Mouse (Mus musculus) neural tube, embryonic 13.5 days (tissue): ENCODE data around the gene Crim1. TPM values are rescaled to one million over a fixed set of nuclear protein-coding genes. Genes with fewer than 3 reads are reported as not detected.
A peak's percentile ranks its signal among the peaks of the same experiment; 100 is the strongest.

Source experiments
- ATAC-seq: fragments of 200-750 bp; cut with Nextera tagmentation; 2 replicates; pipeline ENCODE4 v1.8.0; 2017; ENCODE audit warnings: low read depth, mild to moderate bottlenecking, moderate TSS enrichment, moderate library complexity
- H3K27ac ChIP-seq: fragments of 300-500 bp; sonication (generic); replicated peaks from 2 replicates; pipeline ENCODE4 v1.5.1; 2015; ENCODE audit warnings: moderate library complexity, mild to moderate bottlenecking, inconsistent platforms
- H3K27me3 ChIP-seq: fragments of 300-500 bp; sonication (generic); 2 replicates; pipeline ENCODE4 v1.6.1; 2015; ENCODE audit warnings: mild to moderate bottlenecking, inconsistent platforms
- H3K36me3 ChIP-seq: fragments of 300-500 bp; sonication (generic); 2 replicates; pipeline ENCODE4 v1.6.1; 2015; ENCODE audit warnings: mild to moderate bottlenecking, inconsistent platforms
- H3K4me1 ChIP-seq: fragments of 300-500 bp; sonication (generic); replicated peaks from 2 replicates; pipeline ENCODE4 v1.6.1; 2015; ENCODE audit warnings: inconsistent platforms
- H3K4me2 ChIP-seq: fragments of 300-500 bp; sonication (generic); 2 replicates; pipeline ENCODE4 v1.6.1; 2015; ENCODE audit warnings: inconsistent platforms, mild to moderate bottlenecking, moderate library complexity
- H3K4me3 ChIP-seq: fragments of 300-500 bp; sonication (generic); 2 replicates; pipeline ENCODE4 v1.5.1; 2015; ENCODE audit warnings: mild to moderate bottlenecking, inconsistent platforms
- H3K9ac ChIP-seq: fragments of 300-500 bp; sonication (generic); 2 replicates; pipeline ENCODE4 v1.6.1; 2015; ENCODE audit warnings: moderate library complexity, mild to moderate bottlenecking, inconsistent platforms
- H3K9me3 ChIP-seq: fragments of 300-500 bp; sonication (generic); 2 replicates; pipeline ENCODE4 v1.6.1; 2016; ENCODE audit warnings: inconsistent platforms
- WGBS: fragments of 180-500 bp; shearing (Covaris S2); methylation state at CpG from one replicate; pipeline ENCODE4 v1.1.7; 2015; 5-methylcytosine and 5-hydroxymethylcytosine counted together
- polyA plus RNA-seq: library from polyadenylated mRNA; unstranded; fragments of >200 nt; fragmentation: Nextera tagmentation; extraction: Ambion mirVana; gene quantifications from 2 replicates; pipeline ENCODE4 v1.2.1, GENCODE M21; 2015

Crim1 gene
- polyA plus RNA-seq, 1 experiment from 2014 or later = 12.4 TPM

DNA sequence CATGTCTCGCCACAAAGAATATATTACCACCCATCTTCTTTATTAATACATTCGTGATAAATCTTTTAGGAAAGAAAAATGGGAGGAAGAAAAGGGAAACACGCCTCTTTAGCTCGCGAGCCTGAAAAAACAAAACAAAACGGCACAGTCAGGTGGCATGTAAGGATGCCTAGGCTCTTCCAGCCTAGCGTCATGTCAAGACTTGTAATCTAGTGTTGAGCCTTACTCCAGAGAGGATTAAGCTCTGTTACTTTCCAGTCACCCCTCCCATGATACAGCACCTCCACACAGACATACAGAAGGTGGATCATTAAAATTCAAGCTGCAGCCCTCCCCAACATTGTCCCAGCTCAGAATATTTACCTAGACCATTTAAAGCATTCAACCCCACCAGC is 820 bp upstream of the Crim1 start:
- Histone ChIP-seq H3K27ac (peak overlapping the region; percentile 95), H3K27me3 (peaks cover 4% of the 10 kb centered on the region; the same call in 1 of the 2 replicates), H3K36me3 (no peaks in the 10 kb centered on the region), H3K4me1 (peaks cover 43% of the 10 kb centered on the region), H3K9ac (peak overlapping the region; percentile 91), H3K4me3 (peak overlapping the region; percentile 92), H3K4me2 (peak overlapping the region; percentile 95), H3K9me3 (no peaks in the 10 kb centered on the region)
- WGBS = 4% methylated on average over 7 of the region's 7 CpGs
- peak; percentile 33; the same call in 1 of the 2 replicates for ATAC-seq

DNA sequence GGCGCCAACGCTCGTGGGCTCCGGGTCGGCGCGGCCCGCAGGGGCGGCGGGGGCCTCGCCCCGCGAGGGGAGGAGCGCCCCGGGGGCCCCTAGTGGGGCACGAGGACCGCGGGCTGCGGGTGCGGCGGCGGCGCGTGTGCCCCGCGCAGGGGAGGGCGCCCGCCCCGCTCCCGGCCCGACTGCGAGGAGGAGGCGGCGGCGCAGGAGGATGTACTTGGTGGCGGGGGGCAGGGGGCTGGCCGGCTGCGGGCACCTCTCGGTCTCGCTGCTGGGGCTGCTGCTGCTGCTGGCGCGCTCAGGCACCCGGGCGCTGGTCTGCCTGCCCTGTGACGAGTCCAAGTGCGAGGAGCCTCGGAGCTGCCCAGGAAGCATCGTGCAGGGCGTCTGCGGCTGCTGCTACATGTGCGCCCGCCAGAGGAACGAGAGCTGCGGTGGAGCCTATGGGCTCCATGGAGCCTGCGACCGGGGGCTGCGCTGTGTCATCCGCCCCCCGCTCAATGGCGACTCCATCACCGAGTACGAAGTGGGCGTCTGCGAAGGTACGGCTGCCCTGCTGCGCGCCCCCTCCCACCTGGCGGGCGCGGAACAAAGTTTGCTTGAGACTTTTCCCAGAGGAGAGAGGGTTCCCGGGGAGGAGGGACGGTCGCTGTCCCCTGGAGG is 643 bp downstream of the Crim1 start:
- peak overlapping the region; percentile 92 for H3K4me3 ChIP-seq
- H3K27ac ChIP-seq = peak overlapping the region; percentile 95
- peaks cover 57% of the 10 kb centered on the region for H3K4me1 ChIP-seq
- no peaks in the 10 kb centered on the region for H3K36me3 ChIP-seq
- H3K9me3 ChIP-seq = no peaks in the 10 kb centered on the region
- H3K27me3 ChIP-seq = peaks cover 4% of the 10 kb centered on the region; the same call in 1 of the 2 replicates
- peak overlapping the region; percentile 91 for H3K9ac ChIP-seq
- peak overlapping the region; percentile 95 for H3K4me2 ChIP-seq
- under 1% methylated on average over 67 of the region's 73 CpGs for WGBS
- peak; percentile 69 for ATAC-seq

DNA sequence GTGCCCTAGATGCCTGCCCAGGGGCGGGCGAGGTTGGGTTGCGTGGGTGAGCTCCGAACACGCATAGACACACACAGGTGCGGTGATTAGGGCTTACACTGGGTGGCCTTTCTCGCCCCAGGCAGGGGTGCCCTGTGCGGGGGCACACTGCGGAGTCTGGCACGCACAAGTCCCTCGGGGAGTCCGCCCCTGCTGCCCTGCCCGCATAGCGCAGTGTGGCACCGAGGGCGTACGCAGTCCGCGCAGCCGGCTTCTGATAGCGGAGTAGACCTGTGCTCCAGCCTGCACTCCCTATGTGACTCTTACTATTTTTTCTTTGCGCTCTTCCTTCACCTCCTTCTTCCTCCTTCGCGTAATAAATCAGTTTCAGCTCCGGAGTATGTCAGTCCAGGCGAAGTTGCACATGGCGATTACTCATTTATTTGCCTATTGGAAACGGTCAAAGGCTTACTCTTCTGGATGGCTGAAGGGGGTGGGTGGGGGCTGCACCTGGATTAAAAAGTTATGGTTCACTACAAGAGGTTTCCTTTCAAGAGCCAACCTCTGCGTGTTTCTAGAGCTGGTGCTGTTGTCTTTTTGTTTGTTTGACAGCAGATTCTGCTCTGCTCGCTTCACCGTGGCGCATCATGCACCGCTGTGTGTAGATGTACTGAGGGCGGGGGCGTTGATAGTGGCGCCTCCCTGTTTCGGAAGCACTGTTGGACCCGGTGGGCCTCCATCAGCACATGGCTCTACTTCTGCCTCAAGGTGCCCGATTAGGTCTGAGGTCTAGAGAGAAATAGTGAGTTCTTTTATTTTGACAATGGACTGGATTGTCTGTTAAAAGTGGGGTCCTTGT is 1.4 kb downstream of the Crim1 start:
- peak; percentile 64 for ATAC-seq
- Histone ChIP-seq H3K9me3 (no peaks in the 10 kb centered on the region), H3K27me3 (peaks cover 4% of the 10 kb centered on the region; the same call in 1 of the 2 replicates), H3K4me2 (peak overlapping the region; percentile 95), H3K4me3 (peak overlapping the region; percentile 92), H3K27ac (peak overlapping the region; percentile 95), H3K4me1 (peaks cover 65% of the 10 kb centered on the region), H3K36me3 (no peaks in the 10 kb centered on the region), H3K9ac (peak overlapping the region; percentile 91)
- under 1% methylated on average over 39 of the region's 39 CpGs for WGBS

DNA sequence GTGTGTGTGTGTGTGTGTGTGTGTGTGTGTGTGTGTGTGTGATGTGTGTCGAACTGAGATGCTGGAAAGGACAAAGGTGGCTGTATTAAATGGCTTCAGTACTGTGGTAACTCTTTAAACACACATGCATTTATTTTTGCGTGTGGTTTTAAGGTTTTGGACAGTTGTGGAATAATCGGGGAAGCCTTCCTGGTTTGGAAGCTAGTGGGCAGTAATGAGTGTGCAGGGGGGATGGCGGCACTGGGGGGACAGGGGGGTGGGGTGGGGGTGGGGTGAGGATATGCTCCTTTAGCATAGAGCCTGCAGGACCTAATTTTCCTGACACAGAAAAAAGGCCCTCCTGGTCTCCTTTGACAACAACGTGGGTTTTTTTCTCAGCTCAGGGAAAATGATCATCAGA is 2.2 kb downstream of the Crim1 start:
- peak overlapping the region; percentile 95 for H3K27ac ChIP-seq
- H3K36me3 ChIP-seq = no peaks in the 10 kb centered on the region
- WGBS = 5% methylated on average over 5 of the region's 5 CpGs
- H3K4me3 ChIP-seq = peak overlapping the region; percentile 92
- peaks cover 72% of the 10 kb centered on the region for H3K4me1 ChIP-seq
- H3K27me3 ChIP-seq = peaks cover 4% of the 10 kb centered on the region; the same call in 1 of the 2 replicates
- no peak for ATAC-seq
- H3K9me3 ChIP-seq = no peaks in the 10 kb centered on the region
- H3K9ac ChIP-seq = peak overlapping the region; percentile 91
- peak overlapping the region; percentile 95 for H3K4me2 ChIP-seq

DNA sequence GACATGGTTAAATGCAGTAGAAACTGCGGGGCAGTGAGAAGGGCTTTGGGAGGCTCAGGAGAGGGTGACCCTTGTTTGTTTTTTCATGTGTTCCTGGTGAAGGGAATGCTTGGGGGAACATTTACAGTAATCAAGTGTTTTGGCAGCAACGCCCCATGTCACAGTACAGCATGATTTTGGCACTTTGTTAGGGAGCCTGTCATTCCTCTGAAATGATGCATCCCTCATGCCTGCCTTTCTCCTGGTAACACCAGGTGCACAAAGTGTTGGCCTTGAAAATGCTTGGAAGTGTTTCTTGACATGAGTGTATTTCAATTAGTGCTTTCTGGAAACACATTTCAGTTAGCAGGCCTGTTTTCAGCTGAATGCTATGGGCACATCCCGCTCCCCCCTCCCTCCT is 2.7 kb downstream of the Crim1 start:
- Histone ChIP-seq H3K27me3 (no peaks in the 10 kb centered on the region; the same call in 1 of the 2 replicates), H3K9ac (peak overlapping the region; percentile 91), H3K36me3 (no peaks in the 10 kb centered on the region), H3K4me2 (peak overlapping the region; percentile 95), H3K4me3 (peak overlapping the region; percentile 92), H3K27ac (peak overlapping the region; percentile 46), H3K4me1 (peaks cover 77% of the 10 kb centered on the region), H3K9me3 (no peaks in the 10 kb centered on the region)
- 48% methylated on average over 3 of the region's 3 CpGs for WGBS
- ATAC-seq = no peak

DNA sequence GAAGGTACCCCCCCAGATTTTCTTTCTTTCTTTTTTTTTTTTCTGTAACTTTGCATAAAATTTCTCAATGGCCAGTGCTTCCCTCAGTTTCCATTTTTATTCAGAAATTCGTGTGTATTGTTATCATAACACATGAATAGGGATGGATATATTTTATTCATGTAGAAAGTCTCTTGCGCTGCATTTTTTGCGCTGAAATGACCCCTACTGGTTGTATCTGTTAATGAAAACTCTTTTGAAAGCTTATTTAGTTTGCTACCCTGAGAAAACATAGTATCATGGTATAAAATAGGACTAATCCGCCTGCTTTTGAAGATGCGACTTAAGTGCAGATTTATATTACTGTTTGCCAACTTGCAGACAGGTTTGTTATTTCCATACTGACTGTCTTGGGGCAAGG is 3.4 kb downstream of the Crim1 start:
- H3K4me3 ChIP-seq = peak overlapping the region; percentile 92
- H3K27me3 ChIP-seq = no peaks in the 10 kb centered on the region
- H3K9ac ChIP-seq = peak overlapping the region; percentile 91
- no peak for ATAC-seq
- no peak overlapping the region for H3K27ac ChIP-seq
- H3K36me3 ChIP-seq = no peaks in the 10 kb centered on the region
- H3K4me1 ChIP-seq = peaks cover 81% of the 10 kb centered on the region
- H3K9me3 ChIP-seq = no peaks in the 10 kb centered on the region
- peak overlapping the region; percentile 95 for H3K4me2 ChIP-seq
- 55% methylated on average over 5 of the region's 5 CpGs for WGBS

DNA sequence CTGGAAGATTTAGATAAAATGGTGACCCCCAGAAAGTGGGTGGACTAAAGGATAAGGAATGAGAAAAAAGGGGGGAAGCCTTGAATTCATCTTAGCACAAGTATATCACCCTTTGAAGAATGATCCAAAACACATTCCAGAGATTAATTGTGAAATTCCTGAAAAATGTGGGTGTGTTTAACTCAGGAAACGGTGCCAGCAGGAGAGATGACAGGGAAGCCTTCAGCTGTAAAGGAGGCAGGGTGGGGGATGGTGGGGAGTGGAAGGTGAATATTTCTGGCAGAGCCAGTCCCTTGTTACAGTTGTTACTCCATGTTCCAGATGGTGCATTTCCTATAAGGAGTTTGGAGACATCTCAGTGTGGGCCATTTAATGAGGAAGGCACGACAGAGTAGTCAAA is 6.4 kb downstream of the Crim1 start:
- H3K4me3 ChIP-seq = no peak overlapping the region
- 34% methylated on average over 2 of the region's 2 CpGs for WGBS
- 0 out of 2 replicates have a peak overlapping the region, but pooled peaks have one; percentile 16 for H3K4me2 ChIP-seq
- peaks cover 73% of the 10 kb centered on the region for H3K4me1 ChIP-seq
- H3K9me3 ChIP-seq = no peaks in the 10 kb centered on the region
- no peak for ATAC-seq
- no peak overlapping the region for H3K27ac ChIP-seq
- H3K9ac ChIP-seq = no peak overlapping the region
- no peaks in the 10 kb centered on the region for H3K27me3 ChIP-seq
- no peaks in the 10 kb centered on the region for H3K36me3 ChIP-seq

DNA sequence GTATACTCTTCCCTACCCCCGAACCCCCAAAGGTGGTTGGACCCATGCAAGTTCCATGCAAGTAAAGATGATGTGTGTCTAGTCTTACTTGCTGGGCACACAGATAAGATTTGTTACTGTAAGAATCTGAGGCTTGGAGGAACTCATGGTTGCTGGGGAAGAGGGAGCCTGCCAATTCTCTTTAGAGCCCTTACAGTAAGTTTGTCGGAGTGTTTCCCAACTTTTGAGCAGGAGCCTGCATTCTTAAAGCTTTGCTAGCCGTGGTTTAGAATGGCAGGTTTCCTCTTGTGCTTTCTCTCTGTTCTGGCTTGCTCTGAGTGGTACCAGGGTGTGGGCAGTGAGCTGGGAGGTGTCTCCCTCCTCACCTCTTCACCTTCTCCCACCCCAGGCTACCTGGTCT is 7.2 kb downstream of the Crim1 start:
- Histone ChIP-seq H3K9ac (no peak overlapping the region), H3K27ac (no peak overlapping the region), H3K4me3 (no peak overlapping the region), H3K4me2 (no peak overlapping the region), H3K36me3 (no peaks in the 10 kb centered on the region), H3K27me3 (no peaks in the 10 kb centered on the region), H3K9me3 (no peaks in the 10 kb centered on the region), H3K4me1 (peaks cover 65% of the 10 kb centered on the region)
- WGBS = 84% methylated on average over 3 of the region's 3 CpGs
- no peak for ATAC-seq

DNA sequence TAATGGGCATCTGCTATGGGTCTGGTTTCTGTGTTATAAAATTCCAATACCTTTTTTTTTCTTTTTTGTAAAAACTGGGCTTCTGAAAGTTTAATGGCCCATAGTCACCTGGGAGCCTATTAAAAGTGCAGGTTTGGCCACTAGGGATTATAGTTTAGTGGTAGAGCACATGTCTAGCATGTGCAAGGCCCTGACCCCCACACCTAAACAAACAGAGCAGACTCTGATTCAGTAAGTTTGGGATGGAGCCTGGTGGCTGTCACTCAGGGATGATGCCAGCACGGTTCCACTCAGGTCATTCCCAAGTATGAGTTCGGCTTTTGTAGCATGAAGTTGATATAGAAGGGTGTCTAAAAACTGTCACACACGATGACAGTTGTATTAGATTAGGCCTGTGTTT is 8.8 kb downstream of the Crim1 start:
- Histone ChIP-seq H3K27me3 (no peaks in the 10 kb centered on the region), H3K27ac (no peak overlapping the region), H3K9ac (no peak overlapping the region), H3K4me2 (no peak overlapping the region), H3K4me1 (peaks cover 61% of the 10 kb centered on the region), H3K9me3 (no peaks in the 10 kb centered on the region), H3K4me3 (no peak overlapping the region), H3K36me3 (no peaks in the 10 kb centered on the region)
- 79% methylated on average over 3 of the region's 3 CpGs for WGBS
- ATAC-seq = no peak

DNA sequence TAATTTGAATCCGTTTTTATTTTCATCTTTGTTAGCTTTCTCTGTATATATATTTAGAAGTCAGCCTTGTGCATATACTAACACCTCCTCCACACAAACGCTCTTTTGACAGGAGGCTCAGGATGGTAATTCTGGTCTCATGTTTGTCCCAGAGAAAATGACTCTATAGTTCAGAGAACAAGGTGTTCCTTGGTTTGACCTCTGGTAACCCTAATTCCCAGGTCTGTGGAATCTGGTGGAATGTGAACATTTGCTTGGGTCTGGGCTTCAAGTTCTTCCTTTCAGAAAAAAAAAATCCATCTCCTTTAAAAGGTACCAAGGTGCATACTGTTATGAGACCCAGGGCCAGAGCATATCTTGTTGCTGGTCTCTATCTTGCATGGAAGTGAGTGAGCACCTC is 9.6 kb downstream of the Crim1 start:
- Histone ChIP-seq H3K27me3 (no peaks in the 10 kb centered on the region), H3K27ac (no peak overlapping the region), H3K36me3 (no peaks in the 10 kb centered on the region), H3K4me3 (no peak overlapping the region), H3K9me3 (no peaks in the 10 kb centered on the region), H3K4me2 (no peak overlapping the region), H3K9ac (no peak overlapping the region), H3K4me1 (peaks cover 53% of the 10 kb centered on the region)
- WGBS = 90% methylated on average over 2 of the region's 2 CpGs
- ATAC-seq = no peak

DNA sequence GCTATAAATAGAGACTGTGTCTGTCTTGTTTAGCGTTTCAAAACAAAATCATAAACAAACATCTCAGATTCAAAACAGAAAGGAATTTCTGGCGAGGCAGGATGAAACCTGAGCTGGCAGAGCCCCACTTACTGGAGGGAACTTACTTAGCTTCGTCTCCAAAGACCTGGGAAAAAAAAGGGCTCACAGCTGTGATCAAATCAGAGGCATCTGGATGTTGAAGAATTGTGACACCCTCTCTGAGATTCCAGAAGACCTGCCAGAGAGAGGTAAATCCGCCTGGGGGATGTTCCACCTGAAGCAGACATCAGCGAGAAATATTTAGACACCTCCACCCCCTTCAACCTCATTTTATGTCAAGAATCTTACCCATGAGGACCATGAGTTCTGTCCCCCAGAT is 11.8 kb downstream of the Crim1 start:
- Histone ChIP-seq H3K9me3 (no peaks in the 10 kb centered on the region), H3K27me3 (no peaks in the 10 kb centered on the region), H3K36me3 (no peaks in the 10 kb centered on the region), H3K4me2 (no peak overlapping the region), H3K4me3 (no peak overlapping the region), H3K4me1 (peaks cover 40% of the 10 kb centered on the region), H3K27ac (no peak overlapping the region), H3K9ac (no peak overlapping the region)
- 73% methylated on average over 5 of the region's 5 CpGs for WGBS
- no peak for ATAC-seq

DNA sequence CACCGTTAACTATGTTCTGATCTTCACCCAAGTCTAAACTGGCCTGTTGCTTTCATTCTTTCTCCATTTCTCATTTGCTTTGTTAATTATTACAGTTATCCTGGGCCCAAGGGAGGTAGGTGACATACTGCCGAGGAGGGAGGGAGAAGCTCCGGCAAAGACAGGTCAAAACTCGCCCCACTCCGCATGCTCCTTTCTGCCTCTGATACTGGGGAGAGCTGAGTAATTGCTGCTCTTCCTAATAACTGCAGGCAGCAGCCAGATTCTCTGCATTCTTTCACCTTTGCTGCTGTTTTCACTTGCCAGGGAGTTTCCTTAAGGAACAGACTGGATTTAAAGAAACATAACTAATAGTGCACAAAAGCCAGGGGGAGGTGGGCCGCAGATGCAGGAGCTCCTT is 13.1 kb downstream of the Crim1 start:
- Histone ChIP-seq H3K4me2 (no peak overlapping the region; the same call in 1 of the 2 replicates), H3K9me3 (no peaks in the 10 kb centered on the region), H3K4me1 (peaks cover 31% of the 10 kb centered on the region), H3K9ac (no peak overlapping the region), H3K27ac (no peak overlapping the region), H3K27me3 (no peaks in the 10 kb centered on the region), H3K4me3 (no peak overlapping the region), H3K36me3 (no peaks in the 10 kb centered on the region)
- ATAC-seq = no peak
- 51% methylated on average over 6 of the region's 6 CpGs for WGBS
